Mouse (Mus musculus) spleen, postnatal 4 days (tissue): ENCODE data around the gene Serpinb1a.
"Not testable (repeated sequence)": the region's sequence is repeated elsewhere in the genome, so short reads cannot be mapped to it uniquely, and the experiment has no call there.

ENCODE experiments used
- DNase-seq, 2 experiments: peaks; one replicate each; pipeline ENCODE4 v3.0.0; 2022; ENCODE audit warnings: low spot score in 2 of 2

Gene Serpinb1a

DNA sequence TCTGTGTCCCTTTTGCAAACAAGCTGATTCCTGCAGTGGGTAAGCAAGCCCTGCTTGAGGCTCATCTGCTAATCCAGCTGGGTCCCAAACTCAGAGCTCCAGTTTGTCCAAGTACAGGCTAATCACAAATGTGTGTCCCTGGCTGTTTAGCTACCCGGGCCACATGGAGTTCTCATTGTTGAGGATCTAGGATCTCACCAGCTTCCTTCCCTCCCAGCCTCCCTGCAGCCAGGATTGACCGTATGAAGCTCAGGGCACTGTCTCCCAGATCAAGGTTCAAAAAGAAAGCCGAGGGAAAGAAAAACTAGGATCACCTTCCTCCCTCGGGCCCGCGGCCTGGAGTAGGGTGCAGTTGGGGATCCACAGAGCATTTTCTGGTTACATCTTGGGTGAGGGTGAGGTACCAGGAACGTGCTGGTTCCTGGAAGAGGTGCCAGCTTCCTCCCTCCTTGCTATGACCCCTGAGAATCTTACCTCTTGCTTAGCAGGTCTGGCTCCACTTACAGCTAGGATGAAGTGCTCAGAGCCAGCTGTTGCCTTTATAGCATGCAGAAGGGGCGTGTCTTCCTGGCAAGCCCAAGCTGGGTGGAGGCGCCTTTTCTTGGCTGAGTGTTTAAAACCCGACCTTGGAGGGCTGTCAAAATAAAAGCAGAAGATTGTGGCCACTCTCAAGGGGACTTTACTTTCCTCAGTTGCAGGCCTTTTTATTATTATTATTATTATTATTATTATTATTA, at the start of gene Serpinb1a:
Gene Serpinb1a, minus strand, starts transcription at position 518 of the 737 bp plus-strand sequence.
- peak; percentile 66 to 77 for DNase-seq

GRCm38 (mm10) chr13:32900639-32901038, 49.7 kb upstream of the Serpinb1a start:
- peak; percentile 55 to 75 for DNase-seq

DNA sequence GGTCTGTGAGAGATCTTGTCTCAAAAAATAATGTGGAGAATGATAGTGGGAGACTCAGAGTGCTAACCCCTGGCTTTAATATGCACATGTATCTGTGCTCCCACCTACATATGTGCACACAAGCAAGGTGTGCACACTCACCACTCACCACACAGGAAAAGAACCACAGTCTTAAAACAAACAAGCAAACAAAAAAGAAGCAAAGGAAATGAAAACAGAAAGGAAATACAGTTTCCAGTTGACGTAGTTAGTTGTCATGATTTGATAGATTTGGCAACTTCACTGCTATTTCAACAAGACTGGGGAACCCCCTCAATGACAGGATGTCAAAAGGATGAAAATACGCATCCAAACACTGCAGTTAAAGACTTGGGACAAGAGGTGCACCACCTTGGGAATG, 48.1 kb upstream of the Serpinb1a start:
- not testable (repeated sequence) for DNase-seq

DNA sequence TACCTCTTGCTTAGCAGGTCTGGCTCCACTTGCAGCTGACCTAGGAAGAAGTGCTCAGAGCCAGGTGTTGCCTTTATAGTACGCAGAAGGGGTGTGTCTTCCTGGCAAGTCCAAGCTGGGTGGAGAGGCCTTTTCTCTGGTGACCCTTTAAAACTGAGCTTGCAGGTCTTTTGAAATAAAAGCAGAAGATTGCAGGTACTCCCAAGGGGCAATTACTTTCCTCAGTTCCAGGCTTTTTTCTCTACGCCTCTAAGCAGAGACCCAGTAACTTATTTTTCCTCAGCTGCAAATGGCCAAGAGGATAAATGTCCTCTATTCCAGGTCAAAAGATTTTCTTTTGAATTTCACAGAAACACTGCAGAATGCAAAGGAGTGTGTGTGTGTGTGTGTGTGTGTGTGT, 47.1 kb upstream of the Serpinb1a start, which contains the start of gene Serpinb1c:
Gene Serpinb1c, minus strand, starts transcription at position 101 of the 400 bp plus-strand sequence.
- no peak for DNase-seq

- no peak for DNase-seq
Observed at GRCm38 (mm10) chr13:32896931-32897330, 45.9 kb upstream of the Serpinb1a start.

- DNase-seq, result no peak
Observed at GRCm38 (mm10) chr13:32884755-32885154, 33.8 kb upstream of the Serpinb1a start.

GRCm38 (mm10) chr13:32873862-32874261, 22.9 kb upstream of the Serpinb1a start:
- peak in 1 of 2 experiments; percentile 14 for DNase-seq

DNA sequence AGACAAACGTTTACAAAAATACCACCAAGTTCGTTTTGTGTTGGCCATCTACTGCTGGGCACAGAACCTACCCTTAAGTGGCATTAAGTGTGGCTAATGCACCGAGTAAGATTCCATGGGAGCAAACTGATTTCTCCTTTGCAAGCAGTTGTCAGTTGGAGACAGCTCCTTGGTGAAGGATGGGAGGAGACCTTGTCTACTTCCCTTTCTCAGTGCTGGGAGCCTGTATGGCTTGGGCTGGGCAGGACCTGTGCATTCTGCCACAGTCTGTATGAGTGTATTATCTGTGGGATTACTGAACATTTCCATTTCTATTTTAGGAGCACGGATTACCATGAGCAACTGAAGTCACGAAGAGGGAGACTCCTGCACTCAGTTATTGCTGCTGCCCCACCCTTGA, 17.9 kb upstream of the Serpinb1a start:
- peak in 1 of 2 experiments; percentile 52 for DNase-seq

- peak in 1 of 2 experiments; percentile 51 for DNase-seq
Observed at GRCm38 (mm10) chr13:32868233-32868632, 17.2 kb upstream of the Serpinb1a start.

- peak in 1 of 2 experiments; percentile 46 for DNase-seq
Observed at GRCm38 (mm10) chr13:32867030-32867429, 16.0 kb upstream of the Serpinb1a start.

- DNase-seq, result peak; percentile 64 to 87
Observed at GRCm38 (mm10) chr13:32866484-32866883, 15.5 kb upstream of the Serpinb1a start.

GRCm38 (mm10) chr13:32865591-32865990, 14.6 kb upstream of the Serpinb1a start:
- DNase-seq, result peak in 1 of 2 experiments; percentile 47

DNA sequence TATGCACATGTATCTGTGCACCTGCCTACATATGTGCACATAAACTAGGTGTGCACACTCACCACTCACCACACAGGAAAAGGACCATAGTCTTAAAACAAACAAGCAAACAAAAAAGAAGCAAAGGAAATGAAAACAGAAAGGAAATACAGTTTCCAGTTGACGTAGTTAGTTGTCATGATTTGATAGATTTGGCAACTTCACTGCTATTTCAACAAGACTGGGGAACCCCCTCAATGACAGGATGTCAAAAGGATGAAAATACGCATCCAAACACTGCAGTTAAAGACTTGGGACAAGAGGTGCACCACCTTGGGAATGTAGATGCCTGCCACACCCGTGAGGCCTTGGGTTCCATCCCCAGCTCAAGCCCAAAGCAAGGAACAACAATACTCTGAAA, 13.5 kb upstream of the Serpinb1a start:
- DNase-seq, result peak in 1 of 2 experiments; percentile 11

- peak in 1 of 2 experiments; percentile 55 for DNase-seq
Observed at GRCm38 (mm10) chr13:32863456-32863855, 12.5 kb upstream of the Serpinb1a start.

GRCm38 (mm10) chr13:32860821-32861220, 9.8 kb upstream of the Serpinb1a start:
- peak in 1 of 2 experiments; percentile 34 for DNase-seq

DNA sequence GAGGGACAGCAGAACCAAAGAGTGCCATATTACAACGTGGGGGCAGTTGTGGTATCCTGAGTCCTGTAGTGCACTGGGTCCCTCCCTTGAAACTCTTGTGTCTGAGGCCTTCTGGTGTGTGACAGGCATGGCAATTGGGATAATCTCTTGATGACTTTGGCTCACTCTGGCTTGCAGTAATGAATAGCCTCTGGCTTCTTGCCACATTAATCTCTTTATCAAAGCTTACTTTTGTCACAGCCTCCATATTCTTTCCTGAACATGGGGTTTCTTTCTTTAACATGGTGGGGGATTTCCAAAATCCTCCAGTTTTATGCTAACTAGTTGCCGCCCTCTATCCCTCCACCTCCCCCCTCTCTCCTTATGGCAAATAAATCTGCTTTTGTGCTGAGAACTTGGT, 2.1 kb upstream of the Serpinb1a start:
- peak in 1 of 2 experiments; percentile 13 for DNase-seq

GRCm38 (mm10) chr13:32852539-32852938, 1.6 kb upstream of the Serpinb1a start:
- DNase-seq, result peak in 1 of 2 experiments; percentile 50

GRCm38 (mm10) chr13:32851967-32852366, 982 bp upstream of the Serpinb1a start:
- DNase-seq, result peak in 1 of 2 experiments; percentile 63

DNA sequence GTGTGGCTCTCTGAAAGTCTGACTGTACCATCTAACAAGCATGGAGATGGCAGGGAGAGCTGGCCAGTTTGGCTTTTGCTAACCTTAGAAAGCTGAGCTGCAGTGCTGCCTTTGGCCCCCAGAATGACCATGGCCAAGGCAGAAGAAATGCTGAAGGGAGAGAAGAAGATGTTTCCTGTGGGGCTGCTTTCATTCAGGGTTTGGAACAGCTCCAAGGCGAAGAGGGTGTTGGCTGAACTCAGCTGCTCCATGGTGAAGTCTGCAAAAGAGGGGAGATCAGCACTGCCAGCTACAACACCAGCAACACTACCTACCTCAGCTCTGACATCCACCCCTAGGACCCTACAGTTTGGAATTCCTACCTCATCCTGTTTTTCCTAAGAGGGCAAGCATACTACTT, 829 bp downstream of the Serpinb1a start:
- peak in 1 of 2 experiments; percentile 56 for DNase-seq

GRCm38 (mm10) chr13:32849531-32850123, 1.4 kb downstream of the Serpinb1a start:
- peak in 1 of 2 experiments; percentile 57 for DNase-seq

DNA sequence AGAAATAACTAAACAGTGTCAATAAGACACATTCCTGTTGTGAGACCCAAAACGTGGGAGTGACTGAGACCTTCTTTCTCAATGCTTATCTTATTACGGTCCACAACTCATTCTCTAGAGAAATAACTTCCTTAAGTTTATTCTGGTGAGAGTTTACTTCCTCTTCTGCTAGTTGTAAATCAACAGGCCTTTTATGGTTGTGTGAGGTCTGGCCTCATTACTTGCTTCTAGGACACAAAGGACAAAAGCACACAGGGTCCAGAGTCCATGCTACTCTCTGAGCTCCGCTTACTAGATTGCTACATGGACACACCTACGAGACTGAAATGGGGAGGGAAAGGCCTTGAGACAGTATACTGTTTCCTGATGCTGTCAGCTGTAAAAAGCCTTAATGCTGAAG, 1.9 kb downstream of the Serpinb1a start:
- DNase-seq, result peak in 1 of 2 experiments; percentile 52

DNA sequence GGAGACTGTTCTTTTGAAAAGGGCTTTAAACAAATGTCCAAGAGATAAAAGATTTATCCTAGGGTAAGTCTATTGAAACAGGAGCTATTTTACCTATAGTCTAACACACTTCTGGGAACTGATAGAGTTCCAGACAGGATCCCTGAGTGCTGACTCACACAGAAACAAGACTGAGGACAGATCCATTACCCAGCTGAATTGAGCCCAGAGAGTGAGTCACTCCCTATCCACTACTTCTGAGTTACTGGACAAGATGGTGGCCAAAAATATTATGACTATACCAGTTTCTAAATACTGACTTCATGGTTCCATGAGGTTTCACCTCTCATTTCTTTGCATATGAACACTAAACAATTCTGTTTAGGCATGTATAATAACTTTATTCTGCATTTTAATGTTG, 4.8 kb downstream of the Serpinb1a start:
- peak in 1 of 2 experiments; percentile 18 for DNase-seq

DNA sequence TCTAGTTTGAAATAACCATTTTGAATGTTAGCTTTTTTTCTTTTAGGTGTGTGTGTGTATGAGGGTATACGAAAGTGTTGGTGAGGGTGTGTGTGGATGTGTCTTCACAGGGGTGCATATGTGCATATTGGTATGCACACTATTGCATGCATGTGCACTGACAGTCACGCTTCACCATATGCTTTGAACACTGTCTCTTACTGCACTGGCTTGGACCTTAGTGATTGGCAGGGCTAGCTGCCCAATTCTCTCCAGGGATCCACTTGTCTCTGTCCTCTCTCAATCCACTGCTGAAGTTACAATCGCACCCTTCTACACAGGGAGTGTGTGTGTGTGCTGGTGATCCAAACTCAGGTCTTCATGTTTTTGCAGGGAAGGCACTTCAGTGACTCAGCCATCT, 9.6 kb downstream of the Serpinb1a start:
- DNase-seq, result peak in 1 of 2 experiments; percentile 51
